Mouse (Mus musculus): ENCODE measurements at regions not wholly inside any gene's neighbourhood (a gene's known extent, or its start where the extent isn't known, plus 50 kb on each side); places are given as distances from the start of the nearest gene placed in this dataset.

GRCm38 (mm10) chr12:77534079-77534478 lies 296.2 kb downstream of the Fut8 start:
- H3K27ac ChIP-seq (ENCODE audit: low read depth, low read length), result no peak overlapping the region
- ATAC-seq (ENCODE audit: low read depth), result no peak
- H3K9me3 ChIP-seq (ENCODE audit: control insufficient read depth, low read length), result no peaks in the 10 kb centered on the region
- no peak overlapping the region for H3K4me3 ChIP-seq (ENCODE audit: low read depth, low read length)
- H3K4me1 ChIP-seq (ENCODE audit: control insufficient read depth, insufficient read depth, low read length), result no peaks in the 10 kb centered on the region
- no peak overlapping the region for H3K4me2 ChIP-seq (ENCODE audit: low read depth, low read length)
- no peak overlapping the region for H3K9ac ChIP-seq (replicated peaks; ENCODE audit: low read depth, low read length)
- H3K36me3 ChIP-seq (ENCODE audit: control insufficient read depth, insufficient read depth, low read length), result no peaks in the 10 kb centered on the region
- WGBS, result 85% methylated on average over 3 of the region's 3 CpGs
- H3K27me3 ChIP-seq (ENCODE audit: control insufficient read depth, insufficient read depth, low read length), result no peaks in the 10 kb centered on the region

GRCm38 (mm10) chr12:77535147-77535546 lies 297.2 kb downstream of the Fut8 start:
- Histone ChIP-seq H3K4me1 (ENCODE audit: control insufficient read depth, insufficient read depth, low read length) (no peaks in the 10 kb centered on the region), H3K9ac (replicated peaks; ENCODE audit: low read depth, low read length) (no peak overlapping the region), H3K36me3 (ENCODE audit: control insufficient read depth, insufficient read depth, low read length) (no peaks in the 10 kb centered on the region), H3K4me3 (ENCODE audit: low read depth, low read length) (no peak overlapping the region), H3K27me3 (ENCODE audit: control insufficient read depth, insufficient read depth, low read length) (no peaks in the 10 kb centered on the region), H3K4me2 (ENCODE audit: low read depth, low read length) (no peak overlapping the region), H3K9me3 (ENCODE audit: control insufficient read depth, low read length) (no peaks in the 10 kb centered on the region), H3K27ac (ENCODE audit: low read depth, low read length) (no peak overlapping the region)
- ATAC-seq (ENCODE audit: low read depth), result no peak
- WGBS, result 72% methylated on average over 3 of the region's 3 CpGs

- no peak for ATAC-seq (ENCODE audit: low read depth)
- no peaks in the 10 kb centered on the region for H3K4me1 ChIP-seq (ENCODE audit: control insufficient read depth, insufficient read depth, low read length)
- WGBS, result 76% methylated on average over 8 of the region's 8 CpGs
- no peak overlapping the region for H3K9ac ChIP-seq (replicated peaks; ENCODE audit: low read depth, low read length)
- H3K4me2 ChIP-seq (ENCODE audit: low read depth, low read length), result no peak overlapping the region
- no peak overlapping the region for H3K27ac ChIP-seq (ENCODE audit: low read depth, low read length)
- no peak overlapping the region for H3K4me3 ChIP-seq (ENCODE audit: low read depth, low read length)
- no peaks in the 10 kb centered on the region for H3K27me3 ChIP-seq (ENCODE audit: control insufficient read depth, insufficient read depth, low read length)
- no peaks in the 10 kb centered on the region for H3K9me3 ChIP-seq (ENCODE audit: control insufficient read depth, low read length)
- no peaks in the 10 kb centered on the region for H3K36me3 ChIP-seq (ENCODE audit: control insufficient read depth, insufficient read depth, low read length)
Measured at GRCm38 (mm10) chr12:77537139-77537848, 299.4 kb downstream of the Fut8 start.

GRCm38 (mm10) chr12:77539661-77540431 lies 301.9 kb downstream of the Fut8 start:
- no peak overlapping the region for H3K9ac ChIP-seq (replicated peaks; ENCODE audit: low read depth, low read length)
- 71% methylated on average over 10 of the region's 10 CpGs for WGBS
- no peak for ATAC-seq (ENCODE audit: low read depth)

GRCm38 (mm10) chr12:77541051-77541765 lies 303.3 kb downstream of the Fut8 start:
- H3K9ac ChIP-seq (replicated peaks; ENCODE audit: low read depth, low read length), result no peak overlapping the region
- H3K4me1 ChIP-seq (ENCODE audit: control insufficient read depth, insufficient read depth, low read length), result no peaks in the 10 kb centered on the region
- H3K4me2 ChIP-seq (ENCODE audit: low read depth, low read length), result no peak overlapping the region
- ATAC-seq (ENCODE audit: low read depth), result no peak
- H3K9me3 ChIP-seq (ENCODE audit: control insufficient read depth, low read length), result no peaks in the 10 kb centered on the region
- H3K27ac ChIP-seq (ENCODE audit: low read depth, low read length), result no peak overlapping the region
- no peak overlapping the region for H3K4me3 ChIP-seq (ENCODE audit: low read depth, low read length)
- 86% methylated on average over 10 of the region's 10 CpGs for WGBS
- H3K27me3 ChIP-seq (ENCODE audit: control insufficient read depth, insufficient read depth, low read length), result no peaks in the 10 kb centered on the region
- no peaks in the 10 kb centered on the region for H3K36me3 ChIP-seq (ENCODE audit: control insufficient read depth, insufficient read depth, low read length)

More at GRCm38 (mm10) chr12:77539661-77540431, 301.9 kb downstream of the Fut8 start:
- no peaks in the 10 kb centered on the region for H3K4me1 ChIP-seq (ENCODE audit: control insufficient read depth, insufficient read depth, low read length)
- H3K27ac ChIP-seq (ENCODE audit: low read depth, low read length), result no peak overlapping the region
- no peaks in the 10 kb centered on the region for H3K36me3 ChIP-seq (ENCODE audit: control insufficient read depth, insufficient read depth, low read length)
- H3K4me3 ChIP-seq (ENCODE audit: low read depth, low read length), result no peak overlapping the region
- no peak overlapping the region for H3K4me2 ChIP-seq (ENCODE audit: low read depth, low read length)
- H3K27me3 ChIP-seq (ENCODE audit: control insufficient read depth, insufficient read depth, low read length), result no peaks in the 10 kb centered on the region
- H3K9me3 ChIP-seq (ENCODE audit: control insufficient read depth, low read length), result no peaks in the 10 kb centered on the region

- no peaks in the 10 kb centered on the region for H3K4me1 ChIP-seq (ENCODE audit: control insufficient read depth, insufficient read depth, low read length)
- no peaks in the 10 kb centered on the region for H3K36me3 ChIP-seq (ENCODE audit: control insufficient read depth, insufficient read depth, low read length)
- H3K4me2 ChIP-seq (ENCODE audit: low read depth, low read length), result no peak overlapping the region
- H3K27me3 ChIP-seq (ENCODE audit: control insufficient read depth, insufficient read depth, low read length), result no peaks in the 10 kb centered on the region
- no peaks in the 10 kb centered on the region for H3K9me3 ChIP-seq (ENCODE audit: control insufficient read depth, low read length)
- H3K9ac ChIP-seq (replicated peaks; ENCODE audit: low read depth, low read length), result no peak overlapping the region
- no peak for ATAC-seq (ENCODE audit: low read depth)
- WGBS, result 90% methylated on average over 4 of the region's 4 CpGs
- H3K27ac ChIP-seq (ENCODE audit: low read depth, low read length), result no peak overlapping the region
- H3K4me3 ChIP-seq (ENCODE audit: low read depth, low read length), result no peak overlapping the region
Measured at GRCm38 (mm10) chr12:77541826-77542225, 303.9 kb downstream of the Fut8 start.

- Histone ChIP-seq H3K36me3 (ENCODE audit: control insufficient read depth, insufficient read depth, low read length) (no peaks in the 10 kb centered on the region), H3K9me3 (ENCODE audit: control insufficient read depth, low read length) (no peaks in the 10 kb centered on the region), H3K4me3 (ENCODE audit: low read depth, low read length) (no peak overlapping the region), H3K27me3 (ENCODE audit: control insufficient read depth, insufficient read depth, low read length) (no peaks in the 10 kb centered on the region), H3K4me2 (ENCODE audit: low read depth, low read length) (no peak overlapping the region), H3K4me1 (ENCODE audit: control insufficient read depth, insufficient read depth, low read length) (no peaks in the 10 kb centered on the region), H3K27ac (ENCODE audit: low read depth, low read length) (no peak overlapping the region), H3K9ac (replicated peaks; ENCODE audit: low read depth, low read length) (no peak overlapping the region)
- WGBS, result 89% methylated on average over 6 of the region's 6 CpGs
- no peak for ATAC-seq (ENCODE audit: low read depth)
Measured at GRCm38 (mm10) chr12:77543651-77544050, 305.7 kb downstream of the Fut8 start.

- H3K27ac ChIP-seq (ENCODE audit: low read depth, low read length), result no peak overlapping the region
- 59% methylated on average over 2 of the region's 2 CpGs for WGBS
- no peaks in the 10 kb centered on the region for H3K4me1 ChIP-seq (ENCODE audit: control insufficient read depth, insufficient read depth, low read length)
- ATAC-seq (ENCODE audit: low read depth), result no peak
- no peak overlapping the region for H3K4me3 ChIP-seq (ENCODE audit: low read depth, low read length)
- H3K4me2 ChIP-seq (ENCODE audit: low read depth, low read length), result no peak overlapping the region
- H3K27me3 ChIP-seq (ENCODE audit: control insufficient read depth, insufficient read depth, low read length), result no peaks in the 10 kb centered on the region
- no peaks in the 10 kb centered on the region for H3K36me3 ChIP-seq (ENCODE audit: control insufficient read depth, insufficient read depth, low read length)
- no peak overlapping the region for H3K9ac ChIP-seq (replicated peaks; ENCODE audit: low read depth, low read length)
- no peaks in the 10 kb centered on the region for H3K9me3 ChIP-seq (ENCODE audit: control insufficient read depth, low read length)
Measured at GRCm38 (mm10) chr12:77546165-77546564, 308.2 kb downstream of the Fut8 start.

GRCm38 (mm10) chr12:77568286-77568685 lies 330.4 kb downstream of the Fut8 start:
- no peaks in the 10 kb centered on the region for H3K36me3 ChIP-seq (ENCODE audit: control insufficient read depth, insufficient read depth, low read length)
- peak; percentile 49; the same call in 1 of the 2 replicates for ATAC-seq (ENCODE audit: low read depth)
- H3K27me3 ChIP-seq (ENCODE audit: control insufficient read depth, insufficient read depth, low read length), result no peaks in the 10 kb centered on the region
- WGBS, result 8% methylated on average over 3 of the region's 3 CpGs
- no peak overlapping the region for H3K4me3 ChIP-seq (ENCODE audit: low read depth, low read length)
- no peak overlapping the region for H3K27ac ChIP-seq (ENCODE audit: low read depth, low read length)
- no peaks in the 10 kb centered on the region for H3K4me1 ChIP-seq (ENCODE audit: control insufficient read depth, insufficient read depth, low read length)
- H3K9me3 ChIP-seq (ENCODE audit: control insufficient read depth, low read length), result no peaks in the 10 kb centered on the region
- no peak overlapping the region for H3K4me2 ChIP-seq (ENCODE audit: low read depth, low read length)
- H3K9ac ChIP-seq (replicated peaks; ENCODE audit: low read depth, low read length), result no peak overlapping the region

All from neural tube, embryonic 14.5 days (tissue).